Mouse (Mus musculus): ENCODE data around the gene Gm572.

- TF ChIP-seq POLR2A (IDR thresholded peaks at IDR 0.05; ENCODE audit: borderline replicate concordance, control insufficient read depth, low read depth, low read length) (no peak), CTCF (IDR thresholded peaks at IDR 0.05; ENCODE audit: control insufficient read depth, insufficient read depth, low read length) (no peak)
Observed at GRCm38 (mm10) chr4:148664021-148664420, 20.9 kb downstream of the Gm572 start.
